Mouse (Mus musculus) left cerebral cortex, postnatal 10 days (tissue): ENCODE results near the gene Olfm1. TPM values are rescaled to one million over a fixed set of nuclear protein-coding genes. Genes with fewer than 3 reads are reported as not detected.

Source experiments
- DNase-seq, 2 experiments: peaks; one replicate each; pipeline ENCODE4 v3.0.0; 2021 to 2022; ENCODE audit warnings: low spot score in 2 of 2, mixed read lengths in 1 of 2; ENCODE audit errors: extremely low spot score in 1 of 2
- intact Hi-C: fragments of 180-260 bp; cut with DNase I; formaldehyde crosslinking; loops from one replicate; pipeline ENCODE4 v1.15.1; 2025
- total RNA-seq, 2 experiments: library from RNA; stranded (reverse); gene quantifications; 2 replicates each; pipeline ENCODE4 v1.2.3; 2021

Olfm1 gene
- total RNA-seq, 2 experiments from 2014 or later, result 821 to 879 TPM

DNA sequence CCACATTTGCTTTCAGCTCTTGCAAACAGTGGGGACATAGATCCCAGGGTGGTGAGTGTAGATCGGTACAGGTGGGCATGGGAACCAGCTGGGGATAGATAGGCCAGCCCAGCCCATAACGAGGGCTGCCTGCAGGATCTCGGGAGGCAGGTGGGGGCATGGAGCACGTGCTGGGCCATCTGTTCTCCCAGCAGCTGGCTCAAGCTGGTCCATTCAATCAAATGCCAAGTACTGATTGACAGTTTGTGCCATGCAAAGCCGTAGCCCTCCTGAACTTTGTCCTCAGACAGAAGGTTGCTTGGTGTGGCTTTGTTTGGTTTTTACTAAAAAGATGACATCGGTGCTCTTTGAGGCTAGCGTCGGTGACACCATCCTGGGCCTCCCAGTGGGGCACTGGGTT is 2.9 kb downstream of the Olfm1 start:
- DNase-seq, result peak in 1 of 2 experiments; percentile 22

DNA sequence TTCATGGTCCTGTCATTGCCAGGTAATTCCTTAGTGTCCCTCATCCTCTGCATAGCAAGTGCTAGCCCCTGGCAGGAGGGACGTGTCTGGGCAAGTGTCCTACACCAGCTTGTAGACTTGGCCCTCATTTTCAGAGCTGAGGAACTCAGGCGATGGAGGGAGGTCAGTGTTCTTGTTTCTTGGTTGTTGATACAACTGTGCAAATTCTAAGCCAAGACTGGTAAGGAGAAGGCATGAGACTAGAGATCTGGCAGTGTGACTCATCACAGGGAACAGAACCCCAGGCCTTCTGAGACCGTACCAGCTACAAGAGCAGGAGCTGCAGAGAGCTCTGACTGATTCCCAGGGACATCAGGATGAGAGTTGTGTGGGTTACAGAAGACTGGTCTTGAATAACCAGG is 8.6 kb downstream of the Olfm1 start:
- no peak for DNase-seq
- intact Hi-C loops, result loop anchor here (5.0 kb wide), 1 partner anchor 274 kb away; no protein-coding TSS in a partner anchor

More for the DNA sequence above, 2.9 kb downstream of the Olfm1 start:
- intact Hi-C loops, result loop anchor here (5.0 kb wide), 1 partner anchor 423 kb away; no protein-coding TSS in a partner anchor

- peak; percentile 90 to 92 for DNase-seq
- intact Hi-C loops, result loop anchor here (1.0 to 5.0 kb wide), 3 partner anchors 171 to 277 kb away; no protein-coding TSS in a partner anchor
Measured at GRCm38 (mm10) chr2:28204167-28204566, 11.4 kb downstream of the Olfm1 start.

- intact Hi-C loops, result loop anchor here (1.0 to 5.0 kb wide), 4 partner anchors 102 to 278 kb away; no protein-coding TSS in a partner anchor
- DNase-seq, result no peak
Measured at GRCm38 (mm10) chr2:28204677-28205466, 12.1 kb downstream of the Olfm1 start.

GRCm38 (mm10) chr2:28205467-28205805 is 12.6 kb downstream of the Olfm1 start:
- DNase-seq, result peak; percentile 75 to 91
- intact Hi-C loops, result loop anchor here (2.0 to 5.0 kb wide), 2 partner anchors 102 to 169 kb away; no protein-coding TSS in a partner anchor

DNA sequence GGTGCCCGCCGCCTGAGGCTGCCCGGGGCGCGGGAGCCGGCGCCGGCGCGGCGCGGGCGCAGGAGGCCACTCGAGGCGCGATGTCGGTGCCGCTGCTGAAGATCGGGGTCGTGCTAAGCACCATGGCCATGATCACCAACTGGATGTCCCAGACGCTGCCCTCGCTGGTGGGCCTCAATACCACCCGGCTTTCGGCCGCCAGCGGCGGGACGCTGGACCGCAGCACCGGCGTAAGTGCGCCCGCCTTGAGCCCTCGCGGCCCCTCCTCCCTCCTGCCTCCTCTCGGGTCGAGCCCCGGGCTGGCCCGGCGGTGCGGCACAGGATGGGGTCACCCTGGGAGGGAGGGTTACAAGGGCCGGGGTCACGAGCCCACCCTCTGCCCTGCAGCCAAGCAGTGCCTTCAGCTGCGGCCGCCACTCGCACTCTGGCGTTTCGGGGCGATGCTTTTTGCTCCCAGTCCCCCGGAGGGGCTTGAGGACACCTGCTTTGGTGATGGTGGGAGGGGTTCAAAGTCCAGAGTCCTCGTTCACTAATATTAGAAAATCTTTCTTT is 13.2 kb downstream of the Olfm1 start:
- peak in 1 of 2 experiments; percentile 49 for DNase-seq
- intact Hi-C loops, result loop anchor here (2.0 to 5.0 kb wide), 2 partner anchors 101 to 169 kb away; no protein-coding TSS in a partner anchor

- intact Hi-C loops, result loop anchor here (5.0 kb wide), 1 partner anchor 101 kb away; no protein-coding TSS in a partner anchor
- DNase-seq, result no peak
Measured at GRCm38 (mm10) chr2:28206472-28206871, 13.7 kb downstream of the Olfm1 start.

DNA sequence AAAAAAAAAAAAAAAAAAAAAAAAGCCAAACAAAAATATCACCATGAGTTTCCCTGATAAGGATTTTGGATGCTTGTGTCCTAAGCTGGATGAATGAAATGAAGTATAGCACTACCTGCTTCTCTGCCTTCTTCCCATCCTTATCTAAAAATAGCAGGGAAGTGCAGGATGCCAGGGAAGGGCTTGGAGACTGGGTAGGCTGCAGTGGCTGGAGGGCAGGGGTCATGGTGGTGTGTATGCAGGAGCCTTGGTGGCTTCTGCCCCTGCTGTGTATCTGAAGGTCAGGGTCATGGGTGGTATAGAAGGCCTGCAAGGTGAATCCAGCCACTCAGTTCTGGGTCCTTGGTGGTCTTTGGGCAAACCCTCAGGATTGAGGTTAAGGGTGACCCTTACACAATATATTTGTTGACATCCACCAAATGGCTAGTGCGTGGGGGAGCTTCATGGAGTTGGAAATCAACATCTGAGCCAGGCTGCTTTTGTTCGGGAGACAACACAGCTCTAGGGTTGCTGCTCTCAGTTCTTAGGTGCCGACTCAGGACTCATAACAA is 14.5 kb downstream of the Olfm1 start:
- DNase-seq, result no peak
- intact Hi-C loops, result loop anchor here (5.0 kb wide), 1 partner anchor 100 kb away; no protein-coding TSS in a partner anchor

DNA sequence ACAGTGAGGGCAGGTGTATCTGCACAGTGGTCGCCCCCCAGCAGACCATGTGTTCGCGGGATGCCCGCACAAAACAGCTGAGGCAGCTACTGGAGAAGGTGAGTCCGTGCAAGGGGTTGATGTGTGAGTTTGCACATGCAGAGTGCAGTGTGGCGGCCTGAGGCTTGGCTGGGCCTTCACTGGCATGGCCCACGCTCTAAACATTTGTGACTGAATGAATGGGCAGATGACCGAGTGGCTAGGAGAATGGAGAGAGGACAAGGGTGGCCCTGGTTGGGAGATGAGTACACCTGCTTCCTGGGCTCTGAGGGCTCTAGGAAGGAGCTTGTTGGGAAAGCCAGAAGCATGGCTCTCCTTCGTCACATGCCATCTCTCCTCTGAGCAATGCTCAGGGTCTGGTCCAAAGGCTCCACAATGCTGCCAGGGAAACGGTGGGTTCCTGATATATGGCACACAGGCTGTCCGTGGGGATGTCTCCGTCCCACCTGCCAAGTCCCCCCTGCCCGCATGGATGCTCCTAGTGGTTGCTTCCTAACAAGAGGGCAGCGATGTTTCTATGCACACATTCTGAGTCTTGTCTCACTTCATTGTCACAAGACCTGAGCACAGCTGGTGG is 15.4 kb downstream of the Olfm1 start:
- DNase-seq, result no peak
- intact Hi-C loops, result loop anchor here (5.0 kb wide), 1 partner anchor 99 kb away; no protein-coding TSS in a partner anchor

DNA sequence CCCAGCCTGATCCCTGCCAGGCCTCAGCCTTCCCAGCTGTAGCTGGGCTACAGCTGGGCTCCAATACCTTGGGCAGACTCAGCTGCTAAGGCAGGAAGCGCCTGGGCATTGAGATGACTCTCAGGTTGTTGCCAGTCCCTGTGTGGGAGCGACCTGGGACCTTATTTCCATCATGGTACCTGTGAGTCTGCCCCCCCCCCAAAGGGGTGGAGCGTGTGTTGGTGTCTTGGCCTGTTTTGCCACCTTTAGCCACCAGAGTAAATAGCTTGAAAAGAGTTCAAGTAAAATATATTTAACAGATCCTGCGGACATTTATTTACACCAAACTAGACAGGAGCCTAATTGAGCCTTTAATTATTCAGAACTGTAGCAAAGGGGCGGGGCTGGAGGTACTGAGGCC is 16.4 kb downstream of the Olfm1 start:
- DNase-seq, result no peak
- intact Hi-C loops, result loop anchor here (5.0 kb wide), 1 partner anchor 98 kb away; no protein-coding TSS in a partner anchor

DNA sequence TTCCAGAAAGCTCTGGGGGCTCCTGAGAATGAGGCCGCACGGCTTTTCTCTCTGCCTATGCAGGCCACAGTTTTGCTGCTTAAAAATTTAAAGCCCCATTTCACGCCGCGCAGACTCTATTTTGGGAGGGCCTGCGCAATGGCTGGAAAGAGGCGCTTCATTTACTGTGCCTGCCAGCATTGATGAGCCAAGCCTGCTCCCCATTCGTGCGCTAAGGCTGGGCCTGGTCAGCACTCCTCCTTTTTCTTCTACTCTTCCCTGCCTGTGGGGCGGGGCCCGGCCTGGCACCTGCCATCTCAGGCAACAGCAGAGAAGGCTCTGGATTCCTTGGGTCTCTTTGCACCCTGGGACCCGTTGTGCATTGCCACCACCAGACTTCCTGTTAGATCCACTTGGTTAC is 16.9 kb downstream of the Olfm1 start:
- no peak for DNase-seq
- intact Hi-C loops, result loop anchor here (5.0 kb wide), 1 partner anchor 98 kb away; no protein-coding TSS in a partner anchor

DNA sequence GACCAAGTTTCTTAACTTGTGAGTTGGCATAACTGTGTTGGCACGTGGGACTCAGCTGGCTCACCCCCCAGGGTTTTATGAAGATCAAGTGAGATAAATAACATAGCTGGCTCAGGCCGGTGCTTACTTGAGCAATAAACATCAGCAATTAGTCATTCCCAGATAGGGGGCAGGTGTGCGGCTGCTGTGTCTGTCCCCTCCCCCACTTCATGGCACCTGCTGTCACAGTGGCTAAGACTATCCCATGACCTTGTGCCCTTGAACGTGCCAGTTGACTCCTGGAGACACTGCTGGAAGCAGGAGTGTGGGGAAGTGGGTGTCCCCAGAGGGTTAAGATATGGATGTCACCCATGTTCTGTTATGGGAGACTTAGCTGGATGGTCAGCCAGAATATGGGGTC is 17.5 kb downstream of the Olfm1 start:
- no peak for DNase-seq
- intact Hi-C loops, result no loop called here

DNA sequence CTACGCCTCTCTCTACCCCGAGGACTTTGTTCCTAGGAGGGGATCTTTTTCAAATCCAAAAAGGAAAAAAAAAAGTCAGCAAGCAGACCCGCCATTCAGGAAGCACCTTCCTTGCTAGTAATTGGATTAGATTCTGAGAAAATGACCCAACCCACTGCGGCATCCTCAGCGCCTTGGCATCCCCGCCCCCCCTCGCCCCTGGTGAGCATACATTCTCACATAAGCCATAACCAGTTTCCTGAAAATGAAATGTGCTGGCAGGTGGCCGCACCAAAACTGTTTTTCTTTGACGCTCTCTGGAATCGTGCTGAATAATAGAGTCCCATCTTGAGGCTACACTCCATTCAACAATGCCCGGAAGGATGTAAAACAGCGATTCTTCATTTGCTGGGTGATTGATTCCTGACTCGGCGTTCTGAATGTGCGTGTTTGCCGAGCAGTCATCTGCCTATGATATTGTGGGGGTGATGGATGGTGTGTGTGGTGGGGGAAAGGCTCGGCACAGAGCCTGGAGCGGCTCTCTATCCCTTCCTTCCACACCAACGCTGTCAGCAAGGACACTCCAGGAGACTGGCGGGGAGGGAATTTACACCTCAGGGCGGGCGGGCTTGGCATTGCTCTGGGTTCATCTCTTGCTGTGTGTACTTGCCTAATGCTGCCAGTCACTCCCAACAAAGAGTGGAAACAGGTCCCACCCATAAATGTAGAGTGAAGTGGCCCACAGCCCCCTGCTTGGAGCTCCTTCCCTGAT is 18.9 kb downstream of the Olfm1 start:
- intact Hi-C loops, result no loop called here
- DNase-seq, result no peak

DNA sequence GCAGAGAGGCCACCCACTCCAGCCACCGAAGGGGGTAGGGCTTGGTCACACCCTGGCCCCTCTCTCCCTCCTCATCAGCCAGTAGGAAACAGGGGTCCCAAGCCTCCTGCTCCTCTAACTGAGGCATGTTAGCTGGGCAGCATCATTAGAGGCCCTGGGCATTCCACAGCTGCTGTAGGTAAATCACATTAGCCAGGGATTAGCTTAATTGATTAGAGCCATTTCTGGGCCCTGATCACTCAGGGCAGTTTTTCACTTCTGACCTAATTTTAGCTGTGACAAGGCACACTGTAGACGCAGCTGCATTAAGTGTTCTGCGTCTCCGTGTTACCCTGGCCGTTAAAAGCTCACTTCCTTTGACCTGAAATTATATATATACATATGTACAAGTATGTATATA is 20.1 kb downstream of the Olfm1 start:
- intact Hi-C loops, result no loop called here
- DNase-seq, result no peak

GRCm38 (mm10) chr2:28216211-28216775 is 23.5 kb downstream of the Olfm1 start:
- intact Hi-C loops, result no loop called here
- no peak for DNase-seq

DNA sequence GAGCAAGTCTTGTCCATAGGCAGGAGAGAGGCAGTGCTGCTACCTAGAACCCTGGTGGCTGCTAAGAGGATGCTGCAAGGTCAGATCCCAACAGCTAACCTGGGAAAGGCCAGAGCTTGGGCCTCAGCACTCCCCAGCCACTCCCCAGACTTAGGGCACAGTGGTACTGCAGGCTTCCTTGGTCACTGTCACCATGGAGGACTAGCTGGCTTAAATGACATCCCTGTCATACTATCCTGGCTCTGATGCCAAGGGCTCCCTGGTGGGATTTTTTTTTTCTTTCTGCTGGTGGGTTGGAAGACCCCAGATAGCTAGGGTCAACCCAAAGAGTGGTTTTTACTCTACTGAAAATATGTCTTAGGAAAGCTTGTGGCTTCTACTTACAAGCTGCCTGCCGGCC is 25.0 kb downstream of the Olfm1 start:
- intact Hi-C loops, result no loop called here
- DNase-seq, result no peak

- intact Hi-C loops, result no loop called here
Measured at GRCm38 (mm10) chr2:28218651-28219356, 26.0 kb downstream of the Olfm1 start.

DNA sequence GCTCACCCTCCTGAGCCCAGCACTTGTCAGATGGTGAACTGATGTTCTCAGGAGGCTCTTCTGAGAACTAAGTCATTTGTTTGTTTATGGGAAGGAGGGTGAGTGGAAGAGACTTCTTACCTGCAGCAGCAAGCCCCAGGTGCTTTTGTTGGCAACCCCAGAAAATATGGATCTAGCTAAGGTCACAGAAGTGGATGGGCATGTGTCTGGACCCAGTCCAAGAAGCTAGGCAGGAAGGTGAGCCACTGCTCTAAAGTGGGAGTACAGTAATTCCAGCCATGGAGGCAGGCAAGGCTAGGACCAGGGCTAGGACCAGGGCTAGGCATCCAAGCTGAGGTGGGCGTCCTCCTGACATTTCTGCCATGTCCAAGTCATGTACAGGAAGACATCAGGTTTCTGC is 26.8 kb downstream of the Olfm1 start:
- no peak for DNase-seq
- intact Hi-C loops, result no loop called here

More at GRCm38 (mm10) chr2:28218651-28219356, 26.0 kb downstream of the Olfm1 start:
- no peak for DNase-seq
